Mouse (Mus musculus): Measurements from ENCODE around the gene Vmn1r84. TPM values are rescaled to one million over a fixed set of nuclear protein-coding genes. Genes with fewer than 3 reads are reported as not detected.

Gene Vmn1r84
- polyA plus RNA-seq (2015; fragmentation: Nextera tagmentation; extraction: Ambion mirVana), result not detected in 2 replicates

DNA sequence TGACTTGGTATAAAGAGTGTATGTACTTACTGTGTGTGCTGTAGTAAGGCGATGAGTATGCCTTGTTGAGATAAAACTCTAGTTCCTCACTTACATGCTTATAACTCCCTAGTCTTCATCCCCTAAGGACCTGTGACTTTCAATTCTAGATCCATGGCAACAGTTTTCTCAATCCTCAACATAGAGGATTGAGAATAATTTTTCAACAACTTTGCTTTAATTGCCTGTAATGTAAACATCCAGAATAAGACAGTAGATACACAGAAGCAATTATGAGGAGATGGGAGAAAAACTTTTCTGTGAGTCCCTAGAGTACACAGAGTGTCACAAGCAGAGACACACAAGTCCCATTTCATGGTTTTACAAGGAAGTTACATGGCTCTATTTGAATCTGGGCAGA is at the start of gene Vmn1r84:
Gene Vmn1r84, minus strand, starts transcription at position 101 of the 400 bp plus-strand sequence.
- Histone ChIP-seq H3K27ac (ENCODE audit: low read length) (no peak within 1 kb of the TSS), H3K4me2 (ENCODE audit: low read depth, low read length) (no peak within 1 kb of the TSS), H3K9ac (ENCODE audit: low read length) (no peak within 1 kb of the TSS), H3K4me3 (replicated peaks; ENCODE audit: low read length) (no peak within 1 kb of the TSS), H3K4me1 (ENCODE audit: control insufficient read depth, insufficient read depth, low read length) (no peaks in the 10 kb centered on the region), H3K9me3 (replicated peaks; ENCODE audit: control insufficient read depth, low read length) (no peaks in the 10 kb centered on the region), H3K27me3 (ENCODE audit: control insufficient read depth, insufficient read depth, low read length) (no peaks in the 10 kb centered on the region), H3K36me3 (ENCODE audit: control insufficient read depth, insufficient read depth, low read length) (no peaks in the 10 kb centered on the region)
- no peak for ATAC-seq (ENCODE audit: insufficient read depth, low FRiP score)
- WGBS, result 75% methylated on average over 1 of the region's 1 CpGs

GRCm38 (mm10) chr7:12329381-12329780 is 39.7 kb downstream of the Vmn1r84 start, which contains the start of gene Vmn1r83:
TSS of gene Vmn1r83 (minus strand) at chr7:12329481.
- 82% methylated on average over 2 of the region's 2 CpGs for WGBS
- Histone ChIP-seq H3K9me3 (replicated peaks; ENCODE audit: control insufficient read depth, low read length) (no peaks in the 10 kb centered on the region), H3K36me3 (ENCODE audit: control insufficient read depth, insufficient read depth, low read length) (no peaks in the 10 kb centered on the region), H3K4me1 (ENCODE audit: control insufficient read depth, insufficient read depth, low read length) (no peaks in the 10 kb centered on the region), H3K4me3 (replicated peaks; ENCODE audit: low read length) (no peak within 1 kb of the TSS), H3K9ac (ENCODE audit: low read length) (no peak within 1 kb of the TSS), H3K4me2 (ENCODE audit: low read depth, low read length) (no peak within 1 kb of the TSS), H3K27ac (ENCODE audit: low read length) (no peak within 1 kb of the TSS), H3K27me3 (ENCODE audit: control insufficient read depth, insufficient read depth, low read length) (no peaks in the 10 kb centered on the region)
- ATAC-seq (ENCODE audit: insufficient read depth, low FRiP score), result no peak

Small RNA genes within 50 kb of the gene (microRNA-seq; reads per million reads assigned to microRNA genes)
- gene Gm23521, result not detected

Other genes starting within 250 kb of the Vmn1r84 start
- gene Vmn1r78, start 219.0 kb downstream of the Vmn1r84 start, polyA plus RNA-seq (2015; fragmentation: Nextera tagmentation; extraction: Ambion mirVana), result not detected in 2 replicates
- not detected in 2 replicates for gene Vmn1r79, start 198.0 kb downstream of the Vmn1r84 start, polyA plus RNA-seq (2015; fragmentation: Nextera tagmentation; extraction: Ambion mirVana)
- gene Vmn1r80, start 180.0 kb downstream of the Vmn1r84 start, polyA plus RNA-seq (2015; fragmentation: Nextera tagmentation; extraction: Ambion mirVana), result not detected in 2 replicates
- not detected in 2 replicates for gene Vmn1r81, start 101.0 kb downstream of the Vmn1r84 start, polyA plus RNA-seq (2015; fragmentation: Nextera tagmentation; extraction: Ambion mirVana)
- gene Vmn1r82, start 68.8 kb downstream of the Vmn1r84 start, polyA plus RNA-seq (2015; fragmentation: Nextera tagmentation; extraction: Ambion mirVana), result not detected in 2 replicates
- gene Vmn1r83, start 39.8 kb downstream of the Vmn1r84 start, polyA plus RNA-seq (2015; fragmentation: Nextera tagmentation; extraction: Ambion mirVana), result not detected in 2 replicates
- 3.9 and 4.1 TPM in 2 replicates for gene Zfp551, start 53.5 kb upstream of the Vmn1r84 start, polyA plus RNA-seq (2015; fragmentation: Nextera tagmentation; extraction: Ambion mirVana)
- 16.6 and 16.8 TPM in 2 replicates for gene Zfp606, start 109.0 kb upstream of the Vmn1r84 start, polyA plus RNA-seq (2015; fragmentation: Nextera tagmentation; extraction: Ambion mirVana)
- not detected in 2 replicates for gene 2900092C05Rik, start 143.2 kb upstream of the Vmn1r84 start, polyA plus RNA-seq (2015; fragmentation: Nextera tagmentation; extraction: Ambion mirVana)
- 0.01 TPM in 1 of 2 replicates, not detected in the other for gene Vmn2r53, start 239.5 kb upstream of the Vmn1r84 start, polyA plus RNA-seq (2015; fragmentation: Nextera tagmentation; extraction: Ambion mirVana)